Mouse (Mus musculus): ENCODE data around the gene Ric8b.

DNA sequence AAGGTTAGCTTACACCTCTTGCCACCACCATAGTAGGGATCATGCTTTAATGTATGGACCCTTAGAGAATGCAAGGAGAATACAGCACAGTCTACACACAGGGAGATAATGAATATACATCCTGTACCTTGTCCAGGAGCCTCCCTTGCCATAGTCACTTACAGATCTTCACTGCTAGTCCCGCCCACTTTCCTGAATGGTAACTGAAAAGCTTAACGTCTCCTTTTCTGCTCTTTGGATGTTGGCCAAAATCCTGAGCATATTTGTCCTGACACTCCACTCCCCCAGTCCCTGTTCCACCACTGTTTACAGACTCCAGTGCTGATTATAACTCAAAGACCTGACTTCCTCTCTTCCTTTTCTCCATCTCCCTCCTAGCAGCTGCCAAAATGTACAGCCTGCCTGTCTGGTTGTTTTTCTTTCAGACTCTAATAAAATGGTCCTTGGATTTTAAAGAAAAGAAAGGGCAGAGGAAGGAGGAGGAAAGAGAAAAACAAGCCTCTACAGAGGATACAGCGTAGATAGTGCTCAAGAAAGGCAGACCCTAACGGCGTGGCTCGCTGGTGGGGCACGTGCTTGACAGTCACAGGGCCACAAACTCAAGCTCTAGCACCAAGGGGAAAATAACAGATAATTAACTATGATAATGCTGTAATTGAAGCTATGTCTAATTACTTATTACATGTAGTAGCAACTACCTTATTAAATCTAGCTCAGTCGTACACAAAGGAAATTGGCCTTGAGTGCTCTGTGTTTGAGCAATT, 59.4 kb downstream of the Ric8b start:
- TF ChIP-seq POLR2A (IDR thresholded peaks at IDR 0.05; ENCODE audit: low read depth, low read length) (no peak), CTCF (IDR thresholded peaks at IDR 0.05; ENCODE audit: borderline replicate concordance, insufficient read depth, low read length) (no peak)
